Mouse (Mus musculus) liver, adult (tissue): ENCODE measurements around the gene Slc24a2.

ENCODE experiments used
- GATA4 ChIP-seq: IDR thresholded peaks from 2 replicates; pipeline ENCODE4 v1.6.1; 2014; ENCODE audit warnings: mild to moderate bottlenecking, low read length; ENCODE audit not compliant: insufficient replicate concordance

Gene Slc24a2

GRCm38 (mm10) chr4:87032632-87033031, 197.6 kb downstream of the Slc24a2 start:
- no peak for TF ChIP-seq GATA4

GRCm38 (mm10) chr4:87031076-87031475, 199.2 kb downstream of the Slc24a2 start:
- TF ChIP-seq GATA4 = no peak

GRCm38 (mm10) chr4:87026311-87027151, 203.7 kb downstream of the Slc24a2 start:
- TF ChIP-seq GATA4 = no peak

- no peak for TF ChIP-seq GATA4
Measured at GRCm38 (mm10) chr4:87024556-87024955, 205.7 kb downstream of the Slc24a2 start.

- TF ChIP-seq GATA4 = no peak
Measured at GRCm38 (mm10) chr4:87021542-87021941, 208.7 kb downstream of the Slc24a2 start.

GRCm38 (mm10) chr4:87019486-87020105, 210.7 kb downstream of the Slc24a2 start:
- TF ChIP-seq GATA4 = no peak

GRCm38 (mm10) chr4:87018073-87018997, 211.9 kb downstream of the Slc24a2 start:
- no peak for TF ChIP-seq GATA4

- no peak for TF ChIP-seq GATA4
Measured at GRCm38 (mm10) chr4:87017464-87017863, 212.8 kb downstream of the Slc24a2 start.

- TF ChIP-seq GATA4 = no peak
Measured at GRCm38 (mm10) chr4:87015746-87016145, 214.5 kb downstream of the Slc24a2 start.

- no peak for TF ChIP-seq GATA4
Measured at GRCm38 (mm10) chr4:87013721-87014620, 216.3 kb downstream of the Slc24a2 start.

GRCm38 (mm10) chr4:86992470-86992869, 237.8 kb downstream of the Slc24a2 start:
- no peak for TF ChIP-seq GATA4

- TF ChIP-seq GATA4 = no peak
Measured at GRCm38 (mm10) chr4:86989301-86989700, 241.0 kb downstream of the Slc24a2 start.

- no peak for TF ChIP-seq GATA4
Measured at GRCm38 (mm10) chr4:86987846-86988245, 242.4 kb downstream of the Slc24a2 start.

- no peak for TF ChIP-seq GATA4
Measured at GRCm38 (mm10) chr4:86977272-86977671, 253.0 kb downstream of the Slc24a2 start.

GRCm38 (mm10) chr4:86957576-86958411, 272.5 kb downstream of the Slc24a2 start:
- no peak for TF ChIP-seq GATA4
